Mouse (Mus musculus) hindbrain, embryonic 11.5 days (tissue): ENCODE data around the gene Stx1b. TPM values are rescaled to one million over a fixed set of nuclear protein-coding genes. Genes with fewer than 3 reads are reported as not detected.

Source experiments
- ATAC-seq: fragments of 200-750 bp; cut with Nextera tagmentation; 2 replicates; pipeline ENCODE4 v1.8.0; 2017; ENCODE audit warnings: mild to moderate bottlenecking, moderate TSS enrichment, moderate library complexity; ENCODE audit not compliant: low FRiP score
- DNase-seq: peaks from one replicate; pipeline ENCODE4 v3.0.0-alpha.2; 2015; ENCODE audit warnings: low spot score
- H3K27ac ChIP-seq: fragments of 300-500 bp; sonication (generic); 2 replicates; pipeline ENCODE4 v1.5.1; 2014; ENCODE audit warnings: mild to moderate bottlenecking, low read depth, low read length
- H3K27me3 ChIP-seq: fragments of 300-500 bp; sonication (generic); 2 replicates; pipeline ENCODE4 v1.6.1; 2014; ENCODE audit warnings: mild to moderate bottlenecking, low read length, moderate library complexity, mixed read lengths; ENCODE audit not compliant: control insufficient read depth, insufficient read depth
- H3K36me3 ChIP-seq: fragments of 300-500 bp; sonication (generic); 2 replicates; pipeline ENCODE4 v1.6.1; 2014; ENCODE audit warnings: mild to moderate bottlenecking, low read length, moderate library complexity, mixed read lengths; ENCODE audit not compliant: control insufficient read depth, insufficient read depth
- H3K4me1 ChIP-seq: fragments of 300-500 bp; sonication (generic); replicated peaks from 2 replicates; pipeline ENCODE4 v1.6.1; 2014; ENCODE audit warnings: low read length, mixed read lengths; ENCODE audit not compliant: control insufficient read depth, insufficient read depth
- H3K4me2 ChIP-seq: fragments of 300-500 bp; sonication (generic); replicated peaks from 2 replicates; pipeline ENCODE4 v1.6.1; 2014; ENCODE audit warnings: mild to moderate bottlenecking, low read depth, low read length
- H3K4me3 ChIP-seq: fragments of 300-500 bp; sonication (generic); 2 replicates; pipeline ENCODE4 v1.5.1; 2014; ENCODE audit warnings: low read depth, low read length
- H3K9ac ChIP-seq: fragments of 300-500 bp; sonication (generic); 2 replicates; pipeline ENCODE4 v1.6.1; 2014; ENCODE audit warnings: low read depth, low read length
- H3K9me3 ChIP-seq: fragments of 300-500 bp; sonication (generic); 2 replicates; pipeline ENCODE4 v1.6.1; 2016; ENCODE audit warnings: low read length; ENCODE audit not compliant: control insufficient read depth
- WGBS: fragments of 180-500 bp; shearing (Covaris S2); extraction: QIAGEN DNeasy Blood & Tissue Kit; methylation state at CpG from one replicate; pipeline ENCODE4 v1.1.7; 2014; 5-methylcytosine and 5-hydroxymethylcytosine counted together
- polyA plus RNA-seq: library from polyadenylated mRNA; unstranded; fragments of >200 nt; fragmentation: Nextera tagmentation; extraction: Ambion mirVana; gene quantifications from 2 replicates; pipeline ENCODE4 v1.2.1, GENCODE M21; 2014

Stx1b gene
- polyA plus RNA-seq, 1 experiment from 2014 or later, result 10.1 TPM

DNA sequence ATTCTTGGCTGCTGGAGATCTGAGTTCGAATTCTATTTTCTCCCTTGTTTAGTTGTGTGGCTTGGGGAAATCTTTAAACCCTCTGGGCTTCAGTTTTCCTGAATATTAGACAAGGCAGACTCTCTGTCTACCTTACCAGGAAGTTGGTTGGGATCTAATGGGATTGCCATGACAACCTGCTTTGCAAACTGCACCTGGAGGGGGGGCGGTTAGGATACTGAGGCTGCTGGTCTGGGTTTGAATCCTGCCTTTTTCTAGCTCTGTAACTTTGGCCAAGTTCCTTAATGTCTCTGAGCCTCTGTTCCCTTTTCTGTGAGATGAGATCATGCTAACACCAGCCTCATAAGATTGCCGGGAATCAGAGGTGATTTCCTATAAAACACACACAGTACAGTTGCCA is 1.9 kb downstream of the Stx1b start:
- no peak for ATAC-seq

DNA sequence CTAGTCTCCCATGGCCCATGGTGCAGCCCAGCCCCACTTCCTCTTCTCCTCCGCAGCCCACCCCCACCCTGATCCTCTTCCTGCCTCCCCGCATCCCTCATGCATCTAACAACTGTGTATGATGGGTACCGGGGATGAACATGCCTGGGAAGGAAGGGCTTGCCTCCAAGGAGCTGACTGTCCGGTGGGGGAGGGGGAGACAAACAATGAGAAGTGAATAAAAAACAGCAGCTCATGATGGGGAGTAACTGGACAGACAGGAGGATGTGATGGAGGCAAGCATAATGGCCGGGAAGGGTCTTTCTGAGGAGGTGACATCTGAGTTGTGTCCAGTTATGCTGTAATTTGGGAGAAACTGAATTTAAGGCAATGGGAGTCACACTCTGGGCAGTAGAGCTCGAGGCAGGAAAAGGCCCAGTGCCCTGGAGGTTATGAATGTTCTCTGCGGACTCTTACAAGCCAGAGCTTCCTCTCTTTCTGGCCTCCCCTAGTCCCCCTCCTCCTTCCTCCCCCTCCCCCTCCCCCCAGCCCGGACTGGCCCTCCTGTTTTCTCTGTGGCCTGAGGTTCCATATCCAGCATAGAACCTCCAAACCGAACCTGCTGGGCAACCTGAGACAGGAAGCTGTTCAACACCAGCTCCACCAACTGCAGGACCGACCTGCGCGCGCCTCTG is 3.4 kb downstream of the Stx1b start:
- DNase-seq (no peak), ATAC-seq (no peak)
- H3K36me3 ChIP-seq, result no peaks in the 10 kb centered on the region
- H3K9ac ChIP-seq, result no peak overlapping the region
- no peaks in the 10 kb centered on the region for H3K27me3 ChIP-seq
- H3K4me1 ChIP-seq, result no peaks in the 10 kb centered on the region
- no peak overlapping the region for H3K4me3 ChIP-seq
- WGBS, result 76% methylated on average over 12 of the region's 13 CpGs
- H3K4me2 ChIP-seq, result no peak overlapping the region
- no peak overlapping the region for H3K27ac ChIP-seq
- no peaks in the 10 kb centered on the region for H3K9me3 ChIP-seq

More for the DNA sequence above, 1.9 kb downstream of the Stx1b start:
- no peak for DNase-seq
- Histone ChIP-seq H3K27ac (no peak overlapping the region), H3K4me3 (no peak overlapping the region), H3K4me1 (no peaks in the 10 kb centered on the region), H3K27me3 (no peaks in the 10 kb centered on the region), H3K9ac (no peak overlapping the region), H3K4me2 (no peak overlapping the region), H3K36me3 (no peaks in the 10 kb centered on the region), H3K9me3 (no peaks in the 10 kb centered on the region)
- WGBS, result 94% methylated on average over 3 of the region's 3 CpGs

DNA sequence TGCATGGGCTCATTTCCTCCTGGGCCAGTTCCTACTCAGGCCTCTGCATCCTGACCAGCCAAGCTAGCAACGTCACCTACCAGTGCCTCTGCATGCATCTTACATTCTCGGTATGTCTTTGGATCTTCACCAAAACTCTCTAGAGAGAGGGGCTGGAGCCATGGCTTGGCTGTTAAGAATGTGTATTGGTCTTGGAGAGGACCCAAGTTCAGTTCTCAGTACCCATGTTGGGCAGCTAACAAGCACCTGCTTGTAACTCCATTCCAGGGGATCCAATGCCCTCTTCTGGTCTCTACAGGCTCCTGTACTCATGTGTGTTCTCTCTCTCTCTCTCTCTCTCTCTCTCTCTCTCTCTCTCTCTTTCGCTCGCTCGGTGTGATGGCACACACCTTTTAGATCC is 6.6 kb downstream of the Stx1b start:
- no peak overlapping the region for H3K4me3 ChIP-seq

DNA sequence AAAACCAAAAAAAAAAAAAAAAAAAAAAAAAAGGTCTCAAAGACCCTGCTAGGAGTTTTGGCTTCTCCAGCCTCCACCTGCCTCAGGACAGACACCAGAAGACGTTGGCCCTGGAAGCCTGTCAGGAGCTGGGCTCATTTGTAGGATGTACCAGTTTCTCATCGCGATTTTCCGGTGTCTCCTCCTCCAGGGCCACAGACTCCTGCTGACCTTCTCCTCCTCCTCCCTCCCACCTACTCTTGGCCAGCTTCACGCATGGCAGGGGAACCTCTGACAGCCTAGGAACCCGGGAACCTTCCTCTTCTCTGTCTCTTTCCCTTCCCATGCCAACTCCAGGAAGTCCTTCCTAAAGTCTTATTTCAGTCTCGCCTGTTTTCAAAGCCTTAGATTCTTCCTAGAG is 7.3 kb downstream of the Stx1b start:
- no peak for ATAC-seq
- no peak overlapping the region for H3K9ac ChIP-seq
- no peaks in the 10 kb centered on the region for H3K4me1 ChIP-seq
- DNase-seq, result no peak
- no peak overlapping the region for H3K27ac ChIP-seq
- WGBS, result 75% methylated on average over 7 of the region's 7 CpGs
- H3K36me3 ChIP-seq, result no peaks in the 10 kb centered on the region
- no peak overlapping the region for H3K4me3 ChIP-seq
- H3K4me2 ChIP-seq, result no peak overlapping the region
- H3K27me3 ChIP-seq, result no peaks in the 10 kb centered on the region
- no peaks in the 10 kb centered on the region for H3K9me3 ChIP-seq

More for the DNA sequence above, 6.6 kb downstream of the Stx1b start:
- H3K4me2 ChIP-seq, result no peak overlapping the region
- H3K27ac ChIP-seq, result no peak overlapping the region
- 93% methylated on average over 5 of the region's 5 CpGs for WGBS
- ATAC-seq (no peak), DNase-seq (no peak)
- H3K27me3 ChIP-seq, result no peaks in the 10 kb centered on the region
- H3K4me1 ChIP-seq, result no peaks in the 10 kb centered on the region
- H3K9ac ChIP-seq, result no peak overlapping the region
- H3K36me3 ChIP-seq, result no peaks in the 10 kb centered on the region
- no peaks in the 10 kb centered on the region for H3K9me3 ChIP-seq

DNA sequence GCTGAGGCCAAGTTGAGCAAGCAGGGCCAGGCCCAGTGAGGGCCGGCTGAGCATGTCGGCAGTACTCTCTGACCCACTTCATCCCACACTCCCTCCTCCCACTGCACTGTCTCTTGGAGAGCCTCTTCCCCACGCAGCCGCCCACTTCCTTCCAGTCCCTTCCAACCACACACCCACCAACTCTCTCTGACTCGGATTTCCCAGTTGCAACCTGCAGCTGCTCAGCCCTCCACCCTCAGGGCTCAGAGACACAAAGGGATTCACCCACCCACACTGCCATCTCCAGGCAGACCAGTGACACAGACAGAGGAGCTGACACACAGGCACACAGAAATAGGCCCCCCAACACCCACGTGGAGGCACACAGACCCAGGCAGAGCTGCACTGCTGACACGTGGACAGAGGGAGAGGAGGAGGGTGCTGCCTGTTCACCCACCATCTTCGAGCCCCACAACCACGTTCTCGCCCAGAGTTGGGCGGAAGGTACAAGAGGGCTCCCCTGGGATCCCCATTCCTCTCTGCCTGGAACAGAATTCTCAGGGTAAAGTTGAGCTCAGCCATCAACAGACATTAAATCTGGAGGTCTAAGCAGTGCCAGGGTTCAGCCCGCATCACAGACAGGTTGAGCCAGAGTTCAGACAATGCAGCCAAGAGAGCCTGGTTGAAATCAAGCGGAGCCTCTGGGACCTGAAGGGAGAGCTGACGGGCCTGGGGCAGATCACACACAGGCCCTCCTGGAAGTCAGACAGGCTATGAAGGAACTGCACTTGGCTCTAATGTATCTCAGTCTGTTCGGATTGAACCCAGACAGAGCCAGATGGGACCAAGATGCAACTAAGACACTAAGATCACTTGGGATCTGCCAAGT is 8.2 kb downstream of the Stx1b start:
- Histone ChIP-seq H3K27ac (0 out of 2 replicates have a peak overlapping the region, but pooled peaks have one; percentile 14), H3K4me1 (no peaks in the 10 kb centered on the region), H3K4me2 (no peak overlapping the region), H3K4me3 (no peak overlapping the region), H3K9ac (no peak overlapping the region), H3K36me3 (no peaks in the 10 kb centered on the region), H3K9me3 (no peaks in the 10 kb centered on the region), H3K27me3 (no peaks in the 10 kb centered on the region)
- no peak for DNase-seq
- 61% methylated on average over 15 of the region's 15 CpGs for WGBS
- ATAC-seq, result no peak

DNA sequence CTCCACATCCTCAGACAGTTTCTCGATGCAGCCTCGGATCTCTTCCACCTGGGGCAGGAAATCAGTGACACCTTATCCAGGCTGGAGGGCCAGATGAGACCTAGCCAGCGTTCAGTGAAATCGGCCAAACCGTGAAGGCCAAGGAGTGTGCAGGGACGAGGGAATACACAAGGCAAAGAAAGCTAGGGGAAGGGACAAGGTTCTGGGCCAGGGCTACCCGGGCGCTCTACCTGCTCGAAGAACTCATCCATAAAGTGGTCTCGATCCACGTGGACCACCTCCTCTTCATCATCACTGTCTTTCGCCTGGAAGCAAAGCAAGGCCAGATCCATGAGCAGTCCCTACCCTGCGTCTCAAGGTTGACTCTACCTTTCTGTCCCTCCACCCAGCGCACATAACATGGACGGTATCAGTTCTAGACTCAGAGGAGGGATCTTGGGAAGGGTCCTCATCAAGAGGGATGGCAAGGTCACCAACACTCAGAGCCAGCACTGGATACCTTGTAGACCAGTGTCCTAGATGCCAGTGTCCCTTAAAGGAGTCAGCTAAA is 9.2 kb downstream of the Stx1b start:
- H3K36me3 ChIP-seq, result no peaks in the 10 kb centered on the region

DNA sequence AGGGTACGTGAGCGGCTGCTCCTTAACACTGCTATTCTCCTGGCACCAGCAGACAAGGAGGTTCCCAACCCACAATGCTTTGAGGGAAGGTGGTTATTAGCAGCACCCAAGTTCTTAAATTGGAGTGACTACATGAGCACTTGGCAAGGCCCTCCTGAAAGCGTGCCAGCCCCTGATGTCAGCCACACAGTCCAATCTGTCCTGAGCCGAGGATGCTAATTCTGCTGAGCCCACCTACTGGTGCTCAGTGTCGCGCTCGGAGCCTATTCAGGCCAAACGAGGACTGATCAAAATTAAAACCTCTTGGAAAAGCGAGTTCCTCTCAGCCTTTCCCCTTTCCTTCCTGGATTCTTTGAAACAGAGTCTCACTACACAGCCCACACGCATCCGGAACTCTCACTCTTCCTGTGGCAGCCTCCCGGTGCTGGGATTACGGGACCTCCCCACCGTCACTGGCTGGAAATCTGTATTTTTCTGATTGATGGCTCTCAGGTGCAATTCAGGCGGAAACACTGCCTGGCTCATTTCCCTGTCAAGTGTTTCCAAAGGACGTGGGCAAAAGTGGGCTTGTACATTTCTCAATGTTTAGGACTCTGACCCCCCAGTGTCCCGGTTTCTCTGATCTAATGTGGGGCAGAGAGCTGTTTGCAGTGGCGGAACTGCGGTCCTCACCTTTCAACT is 10.0 kb downstream of the Stx1b start:
- no peaks in the 10 kb centered on the region for H3K27me3 ChIP-seq
- no peaks in the 10 kb centered on the region for H3K9me3 ChIP-seq
- no peaks in the 10 kb centered on the region for H3K4me1 ChIP-seq
- no peak overlapping the region for H3K4me2 ChIP-seq
- ATAC-seq, result no peak
- no peaks in the 10 kb centered on the region for H3K36me3 ChIP-seq
- no peak for DNase-seq
- no peak overlapping the region for H3K9ac ChIP-seq
- 88% methylated on average over 19 of the region's 19 CpGs for WGBS
- no peak overlapping the region for H3K4me3 ChIP-seq
- no peak overlapping the region for H3K27ac ChIP-seq

More for the DNA sequence above, 9.2 kb downstream of the Stx1b start:
- Histone ChIP-seq H3K4me1 (no peaks in the 10 kb centered on the region), H3K27ac (no peak overlapping the region), H3K4me3 (no peak overlapping the region), H3K9ac (no peak overlapping the region), H3K9me3 (no peaks in the 10 kb centered on the region), H3K4me2 (no peak overlapping the region), H3K27me3 (no peaks in the 10 kb centered on the region)
- 94% methylated on average over 15 of the region's 15 CpGs for WGBS
- DNase-seq, result no peak
- no peak for ATAC-seq

DNA sequence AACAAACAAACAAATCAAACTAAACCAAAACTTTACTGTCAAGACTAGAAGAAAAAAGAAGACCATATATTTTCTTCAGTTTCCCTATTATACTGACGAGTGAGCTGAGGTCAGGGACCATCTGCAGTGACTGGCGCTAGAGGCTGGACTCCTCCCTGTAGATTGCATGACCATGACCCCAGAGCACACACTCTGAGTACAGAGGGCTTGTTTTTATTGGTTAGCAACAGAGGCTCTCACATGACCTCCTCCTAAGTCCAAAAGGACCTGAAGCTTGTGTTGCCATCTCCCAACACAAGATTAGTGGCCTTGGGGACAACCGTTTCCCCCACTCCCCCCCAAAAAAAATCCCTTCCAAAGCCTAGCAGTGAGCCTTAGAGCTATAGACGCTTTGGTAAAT is 10.5 kb downstream of the Stx1b start:
- H3K9me3 ChIP-seq, result no peaks in the 10 kb centered on the region
- DNase-seq, result no peak
- no peak for ATAC-seq
- H3K4me3 ChIP-seq, result no peak overlapping the region
- H3K4me2 ChIP-seq, result no peak overlapping the region
- no peaks in the 10 kb centered on the region for H3K4me1 ChIP-seq
- no peaks in the 10 kb centered on the region for H3K27me3 ChIP-seq
- no peak overlapping the region for H3K27ac ChIP-seq
- no peaks in the 10 kb centered on the region for H3K36me3 ChIP-seq
- no peak overlapping the region for H3K9ac ChIP-seq
- 80% methylated on average over 4 of the region's 4 CpGs for WGBS
